Mouse (Mus musculus) right cerebral cortex, postnatal 14 days (tissue): Measurements from ENCODE around the gene Tubb1.

Experiments used
- DNase-seq: peaks from one replicate; pipeline ENCODE4 v3.0.0; 2022

Tubb1 gene

GRCm38 (mm10) chr2:174450353-174450752 is at the start of gene Tubb1:
Gene Tubb1, plus strand, starts transcription at chr2:174450695.
- DNase-seq: no peak

- no peak for DNase-seq
Observed at GRCm38 (mm10) chr2:174410222-174410621, 40.3 kb upstream of the Tubb1 start.

DNA sequence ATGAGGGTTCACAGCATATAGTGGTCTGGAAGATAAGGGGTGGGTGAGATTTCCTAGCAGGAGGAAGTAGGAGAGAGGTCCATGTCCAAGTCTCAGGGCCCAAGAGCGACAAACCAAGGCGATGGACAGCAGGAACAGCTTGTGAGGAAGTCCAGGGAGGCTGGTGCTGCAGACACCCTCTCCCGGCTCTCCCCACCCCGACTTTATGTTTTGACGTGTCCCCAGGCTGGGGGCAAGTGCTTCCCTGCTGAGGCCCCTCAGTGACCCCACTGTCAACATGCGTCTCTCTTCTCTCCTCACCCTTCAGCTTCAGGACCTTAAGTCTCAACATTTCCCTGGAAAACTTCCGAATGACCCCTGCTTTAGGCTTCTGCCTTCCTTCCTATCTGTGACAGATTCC is 37.4 kb upstream of the Tubb1 start:
- DNase-seq: no peak

DNA sequence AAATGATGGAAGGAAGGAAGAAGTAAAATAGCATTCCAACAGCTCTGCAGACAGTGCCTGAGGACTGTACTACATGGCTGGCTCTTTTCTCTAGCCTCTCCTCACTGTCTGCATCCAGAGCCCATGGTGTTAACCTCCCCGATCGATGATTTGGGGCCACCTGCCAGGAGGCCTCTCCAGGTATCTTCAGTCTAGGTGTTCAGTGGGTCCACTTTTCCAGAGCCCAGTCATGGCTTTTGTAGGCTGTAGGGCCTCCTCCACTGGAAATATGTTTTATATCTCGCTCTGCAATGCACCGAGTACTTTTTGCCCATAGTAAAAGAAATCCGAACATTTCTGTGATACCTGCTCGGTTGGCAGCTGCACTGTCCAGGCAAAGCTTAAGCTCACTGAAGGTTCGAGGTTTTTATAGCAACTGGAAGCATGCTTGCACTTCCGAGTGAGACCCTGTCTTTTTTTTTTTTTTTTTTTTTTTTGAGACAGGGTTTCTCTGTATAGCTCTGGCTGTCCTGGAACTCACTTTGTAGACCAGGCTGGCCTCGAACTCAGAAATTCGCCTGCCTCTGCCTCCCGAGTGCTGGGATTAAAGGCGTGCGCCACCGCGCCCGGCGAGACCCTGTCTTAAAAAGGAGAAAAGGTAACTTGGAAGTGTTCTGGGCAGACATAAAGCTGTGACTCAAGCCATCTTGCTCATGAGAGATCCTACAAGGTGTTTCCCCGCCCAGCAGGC is 35.3 kb upstream of the Tubb1 start:
- DNase-seq: no peak

DNA sequence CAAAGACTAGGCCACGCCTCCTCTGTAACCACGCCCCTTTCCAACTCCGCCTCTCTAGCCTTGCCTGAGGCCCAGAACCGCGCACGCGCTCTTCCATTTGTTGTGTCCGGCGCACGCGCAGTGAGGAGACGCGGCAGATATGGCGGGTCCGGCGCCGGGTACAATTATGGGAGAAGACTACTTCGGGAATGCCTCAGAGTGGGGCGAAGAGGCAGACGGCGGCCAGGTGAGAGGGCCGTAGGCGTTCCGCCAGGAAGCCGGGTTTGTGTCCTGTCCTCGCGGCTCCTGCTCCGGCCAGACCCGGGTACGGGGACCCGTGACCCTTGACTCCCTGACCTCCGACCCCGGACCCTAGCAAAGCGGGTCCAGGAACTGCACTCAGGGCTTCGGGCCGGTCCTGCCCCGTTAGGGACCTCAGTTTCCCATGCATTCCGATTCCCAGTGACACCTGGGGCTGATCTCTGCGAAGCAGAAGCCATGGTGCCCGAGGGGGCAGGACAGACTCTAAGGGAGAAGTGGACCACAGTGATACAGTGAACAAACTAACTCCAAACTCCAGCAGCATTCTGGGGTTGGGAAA is 34.7 kb upstream of the Tubb1 start, which contains the start of gene Nelfcd:
TSS of gene Nelfcd (plus strand) at position 74 of the 580 bp plus-strand sequence.
- peak; percentile 94 for DNase-seq

DNA sequence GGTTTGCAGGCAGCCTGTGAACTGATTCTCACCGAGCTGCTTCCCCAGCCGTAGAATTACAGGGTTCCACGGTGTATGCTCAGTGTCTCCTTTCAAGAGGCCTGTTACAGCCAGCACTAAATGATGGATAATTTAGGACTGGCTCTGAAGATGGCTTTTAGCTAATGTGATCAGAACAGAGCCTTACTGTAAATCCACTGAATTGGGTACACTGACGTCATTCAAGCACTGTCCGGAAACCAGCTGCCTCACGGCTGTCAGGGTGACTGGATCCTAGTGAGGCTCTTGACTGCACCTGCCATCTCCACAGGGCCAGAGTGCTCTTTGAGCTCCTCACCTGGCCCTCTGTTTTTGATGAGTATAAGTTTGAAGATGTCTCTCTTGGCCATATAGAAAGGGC is 29.4 kb upstream of the Tubb1 start:
- no peak for DNase-seq

DNA sequence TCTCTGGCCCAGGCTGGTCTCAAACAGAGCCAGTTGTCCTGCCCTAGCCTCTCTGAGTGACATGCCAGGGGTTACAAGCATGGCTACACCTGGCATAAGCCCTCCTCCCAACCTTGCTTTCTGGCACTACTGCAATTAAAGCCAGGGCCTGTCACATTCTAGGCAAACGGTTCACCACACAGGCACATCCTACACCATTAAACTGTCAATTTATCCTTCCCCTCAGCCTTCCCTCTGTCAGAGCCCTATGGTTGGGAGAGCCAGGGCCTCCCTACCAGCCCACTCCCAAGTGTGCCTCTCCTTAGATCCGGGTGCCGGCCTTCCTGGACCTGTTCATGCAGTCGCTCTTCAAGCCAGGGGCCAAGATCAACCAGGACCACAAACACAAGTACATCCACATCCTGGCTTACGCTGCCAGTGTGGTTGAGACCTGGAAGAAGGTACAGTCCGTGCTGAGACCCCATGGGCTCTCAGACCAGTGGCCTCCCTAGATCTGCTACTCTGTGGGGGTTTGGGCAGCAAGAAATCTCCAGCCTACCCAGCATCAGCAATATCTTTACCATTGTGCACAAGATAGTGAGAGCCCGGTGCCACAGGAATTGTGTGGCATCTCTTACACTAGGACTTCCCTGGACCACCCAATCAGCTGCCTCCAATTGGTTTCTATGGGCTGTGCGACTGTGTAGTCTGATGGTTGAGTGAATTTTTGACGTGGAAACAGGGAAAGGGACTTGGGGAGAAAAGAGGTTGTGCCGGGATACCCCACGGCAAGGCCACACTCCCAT is 26.0 kb upstream of the Tubb1 start:
- DNase-seq: no peak

DNA sequence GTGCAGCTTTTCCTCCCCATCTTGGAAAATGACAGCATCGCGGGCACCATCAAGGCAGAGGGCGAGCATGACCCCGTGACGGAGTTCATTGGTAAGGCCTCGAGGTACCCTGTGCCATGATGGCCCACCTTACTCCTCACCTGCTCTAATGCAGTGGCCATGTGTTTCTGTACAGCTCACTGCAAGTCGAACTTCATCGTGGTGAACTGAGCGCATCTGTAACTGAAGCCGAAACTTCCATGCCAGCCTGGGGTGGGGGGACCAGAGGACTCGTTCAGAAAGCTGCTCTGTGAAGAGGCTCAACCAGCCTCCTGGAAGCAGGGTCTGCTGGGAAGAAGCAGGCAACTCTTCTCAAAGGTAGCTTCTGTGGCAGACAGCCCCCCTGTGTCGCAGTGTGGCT is 23.6 kb upstream of the Tubb1 start:
- no peak for DNase-seq

GRCm38 (mm10) chr2:174428076-174428835 is 22.2 kb upstream of the Tubb1 start:
- DNase-seq: no peak

GRCm38 (mm10) chr2:174428996-174429591 is 21.4 kb upstream of the Tubb1 start:
- DNase-seq: no peak

- DNase-seq: no peak
Observed at GRCm38 (mm10) chr2:174434943-174435342, 15.6 kb upstream of the Tubb1 start.

DNA sequence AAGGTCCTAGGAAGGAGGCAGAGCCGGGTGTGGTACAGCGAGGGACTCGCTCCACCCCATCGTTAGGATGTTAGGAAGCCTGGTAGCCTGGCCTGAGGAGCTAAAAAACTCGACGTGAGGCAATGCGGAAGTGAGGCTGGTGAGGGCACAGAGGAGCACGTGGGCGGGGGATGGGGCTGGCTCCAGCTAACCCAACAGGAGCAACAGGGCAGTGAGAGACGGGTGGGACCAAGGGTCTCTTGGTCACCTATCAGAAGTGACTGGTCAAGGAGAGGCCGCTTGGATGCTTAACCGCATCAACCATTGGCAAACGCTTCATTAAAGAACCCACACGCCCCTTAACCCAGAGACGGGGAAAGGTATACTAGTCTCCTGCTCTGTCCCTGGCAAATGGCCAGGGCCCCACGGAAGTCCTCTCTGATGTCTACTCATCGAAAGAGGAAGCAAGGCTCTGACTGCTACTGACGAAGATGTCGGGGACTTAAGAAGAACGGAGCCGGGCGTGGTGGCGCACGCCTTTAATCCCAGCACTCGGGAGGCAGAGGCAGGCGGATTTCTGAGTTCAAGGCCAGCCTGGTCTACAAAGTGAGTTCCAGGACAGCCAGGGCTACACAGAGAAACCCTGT is 14.3 kb upstream of the Tubb1 start:
- DNase-seq: no peak

- no peak for DNase-seq
Observed at GRCm38 (mm10) chr2:174436916-174437696, 13.4 kb upstream of the Tubb1 start.

DNA sequence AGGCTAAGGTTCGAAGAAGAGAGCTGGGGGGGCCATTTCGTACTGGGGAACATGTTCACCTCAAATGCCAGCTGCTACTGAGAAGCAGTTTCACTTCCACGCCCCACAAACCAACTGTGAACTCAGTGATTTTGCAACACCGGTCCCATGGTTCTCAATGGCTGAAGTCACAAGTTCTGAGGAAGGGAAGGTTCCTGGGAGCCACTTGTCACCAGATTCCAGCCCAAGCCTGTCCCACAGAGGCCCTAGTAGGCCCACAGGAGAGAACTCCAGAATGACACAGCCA is 12.9 kb upstream of the Tubb1 start:
- no peak for DNase-seq

GRCm38 (mm10) chr2:174438181-174438580 is 12.3 kb upstream of the Tubb1 start:
- no peak for DNase-seq

DNA sequence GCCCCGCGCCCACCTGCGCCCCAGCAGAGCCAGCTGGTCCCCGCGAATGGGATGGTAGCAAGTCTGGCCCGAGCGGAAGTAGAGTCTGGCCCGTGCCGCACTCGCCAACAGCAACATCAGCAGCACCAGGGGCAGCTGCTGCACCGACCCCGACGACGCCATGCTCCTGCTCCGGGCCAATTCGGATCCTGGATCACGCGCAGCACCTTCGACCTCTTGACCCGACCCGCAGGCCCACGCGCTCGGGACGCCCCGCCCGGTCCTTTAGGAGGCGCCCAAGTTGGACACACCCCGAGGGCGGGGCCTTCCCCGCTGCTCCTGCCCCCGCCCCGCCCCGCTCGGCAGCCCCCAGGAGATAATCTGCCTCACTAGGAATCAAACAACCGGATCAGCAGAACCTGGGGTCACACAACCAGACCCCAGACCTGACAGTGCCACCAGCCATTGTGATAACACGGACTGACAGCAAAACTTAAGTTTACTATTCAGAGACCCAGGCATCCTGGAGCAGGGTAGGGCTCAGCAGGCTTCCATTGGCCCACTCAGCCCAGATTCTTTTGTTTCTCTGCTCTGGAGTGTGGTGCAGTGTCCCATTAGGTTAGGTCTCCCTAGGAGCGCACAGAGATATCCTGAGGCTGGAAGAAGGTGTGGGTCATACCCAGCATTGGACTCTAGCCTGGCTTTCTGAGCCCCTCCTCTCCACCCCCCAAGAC is 11.6 kb upstream of the Tubb1 start, which contains the start of gene Ctsz:
TSS of gene Ctsz (minus strand) at position 303 of the 713 bp plus-strand sequence.
- peak; percentile 39 for DNase-seq

DNA sequence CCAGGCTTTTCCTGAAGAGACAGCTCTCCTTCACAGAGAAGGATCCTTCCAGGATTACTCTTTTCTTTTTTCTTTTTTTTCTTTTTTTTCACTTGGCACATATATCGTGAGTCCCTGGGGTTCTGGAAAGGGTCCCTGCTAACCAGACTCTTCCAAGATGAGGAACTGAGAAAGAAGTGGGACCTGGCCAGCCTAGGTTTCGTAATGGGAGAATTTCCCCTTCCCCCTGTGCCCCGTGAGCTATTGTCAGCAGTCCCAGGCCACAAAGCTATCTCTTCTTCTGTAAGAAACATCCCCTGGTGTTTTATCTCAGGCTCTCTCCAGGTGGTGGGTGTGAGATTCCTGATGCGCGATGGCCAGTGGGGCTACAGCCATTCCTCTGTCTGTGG is 11.1 kb upstream of the Tubb1 start:
- DNase-seq: no peak

DNA sequence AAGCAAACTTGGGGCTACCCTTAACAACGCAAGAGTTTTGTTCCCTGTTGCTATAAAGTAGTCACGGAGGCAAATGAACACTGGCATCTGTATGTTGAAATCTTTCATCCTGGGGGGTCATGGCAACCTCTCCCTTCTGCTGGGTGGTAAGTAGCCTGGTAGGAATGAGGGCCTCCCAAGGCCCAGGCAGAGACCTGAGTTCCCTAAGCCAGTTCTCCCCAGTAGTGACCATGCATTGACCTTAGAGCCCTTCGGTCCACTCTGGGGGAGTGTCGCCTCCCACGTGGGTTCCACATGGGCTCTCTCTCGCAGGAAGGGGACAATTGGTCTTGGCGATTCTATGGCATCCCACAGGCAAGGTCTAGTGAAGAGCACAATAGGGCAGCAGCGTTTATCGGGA is 10.5 kb upstream of the Tubb1 start:
- no peak for DNase-seq

- DNase-seq: no peak
Observed at GRCm38 (mm10) chr2:174441898-174442297, 8.6 kb upstream of the Tubb1 start.

- no peak for DNase-seq
Observed at GRCm38 (mm10) chr2:174442460-174442859, 8.0 kb upstream of the Tubb1 start.

GRCm38 (mm10) chr2:174443046-174443445 is 7.4 kb upstream of the Tubb1 start:
- no peak for DNase-seq
